Mouse (Mus musculus): ENCODE measurements at regions not wholly inside any gene's neighbourhood (a gene's known extent, or its start where the extent isn't known, plus 50 kb on each side); places are given as distances from the start of the nearest gene placed in this dataset.
A peak's percentile ranks its signal among the peaks of the same experiment; 100 is the strongest.

- DNase-seq, result peak; percentile 91
- Histone ChIP-seq H3K27ac (peak overlapping the region; percentile 40; the same call in 1 of the 2 replicates), H3K4me3 (peak overlapping the region; percentile 38)
- intact Hi-C loops (cut with DNase I), result loop anchor here (1.0 to 5.0 kb wide), 4 partner anchors 84 to 357 kb away; no protein-coding TSS in a partner anchor
- peak; percentile 98 for TF ChIP-seq CTCF (IDR thresholded peaks at IDR 0.05)
Observed at GRCm38 (mm10) chr17:84028157-84028970, 159.4 kb downstream of the Zfp36l2 start.

GRCm38 (mm10) chr17:84027275-84027674 lies 160.5 kb downstream of the Zfp36l2 start:
- DNase-seq, result no peak
- Histone ChIP-seq H3K27ac (no peak overlapping the region), H3K4me3 (no peak overlapping the region)
- intact Hi-C loops (cut with DNase I), result loop anchor here (5.0 kb wide), 2 partner anchors 85 to 125 kb away; no protein-coding TSS in a partner anchor
- TF ChIP-seq CTCF (IDR thresholded peaks at IDR 0.05), result no peak

GRCm38 (mm10) chr17:84026110-84026509 lies 161.6 kb downstream of the Zfp36l2 start:
- intact Hi-C loops (cut with DNase I), result loop anchor here (5.0 kb wide), 2 partner anchors 86 to 124 kb away; no protein-coding TSS in a partner anchor
- TF ChIP-seq CTCF (IDR thresholded peaks at IDR 0.05), result no peak
- H3K4me3 ChIP-seq, result no peak overlapping the region
- peak overlapping the region; percentile 35; the same call in 1 of the 2 replicates for H3K27ac ChIP-seq
- DNase-seq, result peak; percentile 46

GRCm38 (mm10) chr17:84022358-84022757 lies 165.4 kb downstream of the Zfp36l2 start:
- TF ChIP-seq CTCF (IDR thresholded peaks at IDR 0.05), result no peak
- intact Hi-C loops (cut with DNase I), result no loop called here
- Histone ChIP-seq H3K27ac (no peak overlapping the region), H3K4me3 (no peak overlapping the region)
- no peak for DNase-seq

- intact Hi-C loops (cut with DNase I), result no loop called here
- no peak for DNase-seq
- Histone ChIP-seq H3K27ac (no peak overlapping the region), H3K4me3 (no peak overlapping the region)
- TF ChIP-seq CTCF (IDR thresholded peaks at IDR 0.05), result no peak
Observed at GRCm38 (mm10) chr17:84018817-84019216, 168.9 kb downstream of the Zfp36l2 start.

GRCm38 (mm10) chr17:84017891-84018290 lies 169.9 kb downstream of the Zfp36l2 start:
- intact Hi-C loops (cut with DNase I), result no loop called here
- no peak for TF ChIP-seq CTCF (IDR thresholded peaks at IDR 0.05)
- no peak for DNase-seq
- Histone ChIP-seq H3K27ac (no peak overlapping the region), H3K4me3 (no peak overlapping the region)

- no peak overlapping the region for H3K4me3 ChIP-seq
- no peak for TF ChIP-seq CTCF (IDR thresholded peaks at IDR 0.05)
- intact Hi-C loops (cut with DNase I), result no loop called here
- DNase-seq, result no peak
- H3K27ac ChIP-seq, result no peak overlapping the region
Observed at GRCm38 (mm10) chr17:84014287-84015039, 166.7 kb upstream of the Haao start.

- no peak for TF ChIP-seq CTCF (IDR thresholded peaks at IDR 0.05)
- intact Hi-C loops (cut with DNase I), result no loop called here
- no peak for DNase-seq
- no peak overlapping the region for H3K27ac ChIP-seq
- no peak overlapping the region for H3K4me3 ChIP-seq
Observed at GRCm38 (mm10) chr17:84010492-84011060, 162.8 kb upstream of the Haao start.

GRCm38 (mm10) chr17:84009966-84010365 lies 162.2 kb upstream of the Haao start:
- Histone ChIP-seq H3K27ac (no peak overlapping the region), H3K4me3 (no peak overlapping the region)
- DNase-seq, result no peak
- intact Hi-C loops (cut with DNase I), result no loop called here
- TF ChIP-seq CTCF (IDR thresholded peaks at IDR 0.05), result no peak

- Histone ChIP-seq H3K4me3 (no peak overlapping the region), H3K27ac (peak overlapping the region; percentile 21; the same call in 1 of the 2 replicates)
- no peak for TF ChIP-seq CTCF (IDR thresholded peaks at IDR 0.05)
- DNase-seq, result no peak
- intact Hi-C loops (cut with DNase I), result no loop called here
Observed at GRCm38 (mm10) chr17:84009194-84009593, 161.4 kb upstream of the Haao start.

- no peak for DNase-seq
- H3K27ac ChIP-seq, result no peak overlapping the region
- intact Hi-C loops (cut with DNase I), result no loop called here
- TF ChIP-seq CTCF (IDR thresholded peaks at IDR 0.05), result no peak
- H3K4me3 ChIP-seq, result no peak overlapping the region
Observed at GRCm38 (mm10) chr17:84008682-84009052, 160.9 kb upstream of the Haao start.

GRCm38 (mm10) chr17:84008035-84008681 lies 160.4 kb upstream of the Haao start:
- intact Hi-C loops (cut with DNase I), result no loop called here
- no peak overlapping the region for H3K4me3 ChIP-seq
- DNase-seq, result no peak
- H3K27ac ChIP-seq, result no peak overlapping the region
- TF ChIP-seq CTCF (IDR thresholded peaks at IDR 0.05), result peak; percentile 1; the same call in 1 of the 2 replicates

All from gastrocnemius, adult 2 months (tissue).